Mouse (Mus musculus): ENCODE data around the gene Letm1. TPM values are rescaled to one million over a fixed set of nuclear protein-coding genes. Genes with fewer than 3 reads are reported as not detected.

Letm1 gene
- polyA plus RNA-seq, 1 experiment: 33.8 TPM

DNA sequence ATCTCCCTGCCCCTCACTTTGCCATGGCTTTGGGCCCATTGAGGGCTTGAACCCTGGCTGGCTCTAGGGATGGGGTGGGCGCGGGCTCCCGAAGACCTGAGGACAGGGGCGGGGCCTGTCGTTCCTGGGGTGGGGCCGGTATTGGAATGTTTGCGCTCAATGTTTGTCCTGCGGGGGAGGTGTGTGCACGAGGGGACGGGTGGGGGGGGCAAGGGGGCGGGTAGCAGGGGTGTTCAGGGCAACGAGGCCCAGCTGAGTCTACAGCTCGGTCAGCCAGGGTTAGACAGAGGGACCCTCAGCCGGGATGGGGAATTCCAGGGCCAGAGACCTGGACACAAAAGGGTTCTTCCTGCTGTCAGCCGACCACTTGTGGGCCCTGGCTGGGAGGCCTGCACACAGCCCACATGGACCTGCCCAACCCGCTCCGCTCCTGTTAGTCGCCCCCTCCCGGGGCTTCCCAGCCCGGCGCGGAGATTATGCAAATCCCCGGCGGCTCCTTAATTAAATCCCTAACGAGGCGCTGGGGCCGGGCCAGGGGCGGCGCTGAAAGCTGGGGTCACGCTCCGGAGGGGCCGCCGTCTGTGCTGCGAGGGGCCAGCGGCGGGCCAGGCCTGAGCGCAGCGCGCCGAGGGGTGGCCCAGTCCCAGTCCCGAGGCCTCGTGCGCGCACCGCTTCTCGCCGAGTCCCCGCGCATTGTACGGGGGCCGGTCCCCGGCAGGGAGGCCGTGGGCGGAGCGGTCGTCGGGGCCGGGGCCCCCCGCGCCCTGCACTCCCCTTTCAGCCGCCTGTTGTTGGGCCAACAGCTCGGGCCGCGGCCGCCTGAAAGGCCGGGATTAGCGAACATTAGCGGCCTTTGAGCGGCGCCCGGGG lies 87.5 kb downstream of the Letm1 start:
- peak in 1 of 2 experiments; percentile 10 for DNase-seq (ENCODE audit: low read depth in 1 of 2, low spot score in 2 of 2)
- H3K27ac ChIP-seq (ENCODE audit: insufficient read depth, low read length): peak overlapping the region; percentile 9; the same call in 1 of the 2 replicates
- H3K27me3 ChIP-seq (ENCODE audit: control insufficient read depth, insufficient read depth, low read length): peaks cover 12% of the 10 kb centered on the region

DNA sequence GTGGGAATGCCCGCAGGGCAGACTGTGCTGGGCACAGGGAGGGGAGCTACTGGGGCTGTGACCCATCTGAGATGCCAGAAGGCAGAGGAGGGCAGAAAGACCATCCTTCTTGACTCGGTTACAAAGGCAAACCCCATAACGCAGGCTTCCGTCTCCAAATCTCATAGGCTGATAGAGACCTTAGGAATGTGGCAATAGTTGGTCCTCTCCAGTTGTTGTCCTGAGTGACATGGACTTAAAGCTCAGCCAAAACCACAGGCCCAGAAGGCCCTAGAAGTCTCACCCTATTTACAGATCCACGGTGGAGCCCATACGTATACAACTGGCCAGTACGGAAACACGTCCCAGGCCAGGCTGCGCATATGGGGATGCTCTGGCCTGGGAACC lies 88.2 kb downstream of the Letm1 start:
- Histone ChIP-seq H3K4me1 (ENCODE audit: control insufficient read depth, insufficient read depth, insufficient read length) (no peaks in the 10 kb centered on the region; the same call in 1 of the 2 replicates), H3K36me3 (ENCODE audit: control insufficient read depth, insufficient read depth, low read length) (no peaks in the 10 kb centered on the region), H3K27ac (ENCODE audit: insufficient read depth, low read length) (no peak overlapping the region), H3K27me3 (ENCODE audit: control insufficient read depth, insufficient read depth, low read length) (peaks cover 12% of the 10 kb centered on the region), H3K4me3 (ENCODE audit: extremely low read depth, insufficient read depth, insufficient read length) (no peak overlapping the region)
- no peak for DNase-seq (ENCODE audit: low read depth in 1 of 2, low spot score in 2 of 2)
- 90% methylated on average over 9 of the region's 9 CpGs for WGBS
- no peak for TF ChIP-seq POLR2A (IDR thresholded peaks at IDR 0.05; ENCODE audit: low read depth, low read length)
- TF ChIP-seq CTCF (IDR thresholded peaks at IDR 0.05; ENCODE audit: extremely low read depth, insufficient read depth, insufficient read length, insufficient replicate concordance): no peak

More for the DNA sequence above, 87.5 kb downstream of the Letm1 start:
- Histone ChIP-seq H3K36me3 (ENCODE audit: control insufficient read depth, insufficient read depth, low read length) (no peaks in the 10 kb centered on the region), H3K4me1 (ENCODE audit: control insufficient read depth, insufficient read depth, insufficient read length) (no peaks in the 10 kb centered on the region; the same call in 1 of the 2 replicates), H3K4me3 (ENCODE audit: extremely low read depth, insufficient read depth, insufficient read length) (peak overlapping the region; percentile 35; the same call in 1 of the 2 replicates)
- WGBS: 14% methylated on average over 71 of the region's 71 CpGs
- TF ChIP-seq POLR2A (IDR thresholded peaks at IDR 0.05; ENCODE audit: low read depth, low read length): no peak
- TF ChIP-seq CTCF (IDR thresholded peaks at IDR 0.05; ENCODE audit: extremely low read depth, insufficient read depth, insufficient read length, insufficient replicate concordance): no peak

DNA sequence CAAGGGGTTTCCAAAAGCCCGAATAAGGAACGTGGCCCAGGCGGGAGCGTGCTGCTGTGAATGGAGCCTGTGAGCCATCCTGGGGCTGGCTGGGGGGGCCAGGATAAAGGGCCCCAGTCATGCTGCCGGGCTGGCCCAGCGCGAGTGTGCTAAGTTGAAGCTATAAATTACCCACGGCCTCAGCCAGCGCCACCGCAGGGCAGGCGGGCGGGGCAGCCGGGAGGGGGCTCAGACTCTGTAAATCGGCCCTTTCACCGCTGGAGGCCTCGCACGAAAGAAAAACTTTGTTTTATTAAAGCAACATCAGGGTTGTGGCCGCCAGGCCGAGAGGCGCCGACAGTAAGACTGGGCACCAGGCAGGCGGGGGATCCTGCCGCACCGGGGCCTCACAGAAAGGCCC lies 90.2 kb downstream of the Letm1 start:
- Histone ChIP-seq H3K36me3 (ENCODE audit: control insufficient read depth, insufficient read depth, low read length) (no peaks in the 10 kb centered on the region), H3K27ac (ENCODE audit: insufficient read depth, low read length) (no peak overlapping the region), H3K4me1 (ENCODE audit: control insufficient read depth, insufficient read depth, insufficient read length) (no peaks in the 10 kb centered on the region; the same call in 1 of the 2 replicates), H3K4me3 (ENCODE audit: extremely low read depth, insufficient read depth, insufficient read length) (no peak overlapping the region), H3K27me3 (ENCODE audit: control insufficient read depth, insufficient read depth, low read length) (peaks cover 12% of the 10 kb centered on the region)
- DNase-seq (ENCODE audit: low read depth in 1 of 2, low spot score in 2 of 2): no peak
- 8% methylated on average over 24 of the region's 24 CpGs for WGBS
- TF ChIP-seq CTCF (IDR thresholded peaks at IDR 0.05; ENCODE audit: extremely low read depth, insufficient read depth, insufficient read length, insufficient replicate concordance) (no peak), POLR2A (IDR thresholded peaks at IDR 0.05; ENCODE audit: low read depth, low read length) (no peak)

DNA sequence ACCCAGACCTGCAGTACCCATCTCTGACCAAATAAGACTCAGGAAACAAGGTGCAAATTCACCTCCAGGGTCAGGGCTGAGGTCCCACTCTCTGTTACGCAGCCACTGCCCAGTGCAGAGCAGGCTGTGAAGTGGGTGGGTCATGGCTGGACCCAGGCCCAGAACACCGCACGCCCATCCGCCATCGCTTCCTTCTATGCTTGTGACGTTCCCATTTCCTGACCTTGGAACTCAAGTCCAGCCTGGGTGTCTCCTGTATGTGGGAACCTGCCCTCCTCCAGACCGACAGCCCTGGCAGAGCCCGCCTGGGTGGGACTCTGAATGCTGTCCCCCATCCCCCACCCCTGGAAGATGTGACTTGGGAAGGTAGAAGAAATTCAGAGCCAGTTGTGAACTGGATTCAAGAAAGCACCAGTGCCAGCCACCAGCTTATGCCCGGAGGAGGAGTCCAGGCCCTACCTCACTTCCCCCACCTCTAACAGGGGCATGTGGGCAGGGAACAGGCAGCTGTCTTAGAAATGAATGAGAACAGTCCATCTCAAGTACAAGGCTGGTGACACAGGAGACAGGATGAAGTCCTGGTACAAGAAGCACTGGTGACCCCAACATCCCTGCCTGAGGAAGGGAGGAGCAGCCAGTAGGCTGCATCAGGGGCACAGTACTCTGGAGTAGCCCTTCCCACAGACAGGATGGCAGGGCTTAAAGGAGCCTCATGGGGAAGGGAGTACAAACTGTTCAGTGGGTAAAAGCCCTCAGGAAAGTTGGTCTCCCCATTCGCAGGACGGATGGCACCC lies 92.6 kb downstream of the Letm1 start:
- H3K27me3 ChIP-seq (ENCODE audit: control insufficient read depth, insufficient read depth, low read length): peaks cover 6% of the 10 kb centered on the region
- no peaks in the 10 kb centered on the region for H3K4me1 ChIP-seq (ENCODE audit: control insufficient read depth, insufficient read depth, insufficient read length)
- no peak for DNase-seq (ENCODE audit: low read depth in 1 of 2, low spot score in 2 of 2)
- no peak overlapping the region for H3K4me3 ChIP-seq (ENCODE audit: extremely low read depth, insufficient read depth, insufficient read length)
- no peak overlapping the region for H3K27ac ChIP-seq (ENCODE audit: insufficient read depth, low read length)
- 87% methylated on average over 11 of the region's 11 CpGs for WGBS
- TF ChIP-seq CTCF (IDR thresholded peaks at IDR 0.05; ENCODE audit: extremely low read depth, insufficient read depth, insufficient read length, insufficient replicate concordance): no peak
- TF ChIP-seq POLR2A (IDR thresholded peaks at IDR 0.05; ENCODE audit: low read depth, low read length): no peak
- no peaks in the 10 kb centered on the region for H3K36me3 ChIP-seq (ENCODE audit: control insufficient read depth, insufficient read depth, low read length)

Other genes with a start within 250 kb of the Letm1 start
- 29.2 and 60.8 TPM in 2 replicates for gene Fam53a, start 153.2 kb downstream of the Letm1 start, polyA plus RNA-seq (2012; rRNA removed)
- 0.41 and 0.43 TPM in 2 replicates for gene Gm9903, start 152.9 kb downstream of the Letm1 start, polyA plus RNA-seq (2012; rRNA removed)
- 27.1 and 44.8 TPM in 2 replicates for gene Slbp, start 130.2 kb downstream of the Letm1 start, polyA plus RNA-seq (2012; rRNA removed)
- gene Tacc3, start 124.7 kb downstream of the Letm1 start, polyA plus RNA-seq (2012; rRNA removed): 9.2 and 11.5 TPM in 2 replicates
- 24.8 and 31.3 TPM in 2 replicates for gene Tmem129, start 124.4 kb downstream of the Letm1 start, polyA plus RNA-seq (2012; rRNA removed)
- gene Fgfr3, start 61.1 kb downstream of the Letm1 start, polyA plus RNA-seq (2012; rRNA removed): 29.6 and 34.0 TPM in 2 replicates
- 7.5 and 7.6 TPM in 2 replicates for gene Nsd2, start 37.9 kb upstream of the Letm1 start, polyA plus RNA-seq (2012; rRNA removed)
- gene Nelfa, start 153.6 kb upstream of the Letm1 start, polyA plus RNA-seq (2012; rRNA removed): 29.8 and 37.2 TPM in 2 replicates
- gene Gm1673, start 200.6 kb upstream of the Letm1 start, polyA plus RNA-seq (2012; rRNA removed): 6.0 and 12.8 TPM in 2 replicates
- gene Nat8l, start 213.2 kb upstream of the Letm1 start, polyA plus RNA-seq (2012; rRNA removed): 2.8 and 3.6 TPM in 2 replicates

Measured in spleen, adult 2 months (tissue).